Mouse (Mus musculus) midbrain, embryonic 15.5 days (tissue): ENCODE measurements around the gene Negr1. TPM values are rescaled to one million over a fixed set of nuclear protein-coding genes. Genes with fewer than 3 reads are reported as not detected.
"Not testable (repeated sequence)": the region's sequence is repeated elsewhere in the genome, so short reads cannot be mapped to it uniquely, and the experiment has no call there.

ENCODE experiments used
- ATAC-seq: fragments of 200-750 bp; cut with Nextera tagmentation; replicated peaks from 2 replicates; pipeline ENCODE4 v1.8.0; 2017; ENCODE audit warnings: moderate TSS enrichment
- H3K27ac ChIP-seq: fragments of 300-500 bp; sonication (generic); 2 replicates; pipeline ENCODE4 v1.5.1; 2015; ENCODE audit warnings: mild to moderate bottlenecking, inconsistent platforms
- H3K27me3 ChIP-seq: fragments of 300-500 bp; sonication (generic); replicated peaks from 2 replicates; pipeline ENCODE4 v1.6.1; 2015; ENCODE audit warnings: inconsistent platforms
- H3K36me3 ChIP-seq: fragments of 300-500 bp; sonication (generic); replicated peaks from 2 replicates; pipeline ENCODE4 v1.6.1; 2015; ENCODE audit warnings: inconsistent platforms
- H3K4me1 ChIP-seq: fragments of 300-500 bp; sonication (generic); 2 replicates; pipeline ENCODE4 v1.6.1; 2015; ENCODE audit warnings: inconsistent platforms
- H3K4me2 ChIP-seq: fragments of 300-500 bp; sonication (generic); 2 replicates; pipeline ENCODE4 v1.6.1; 2015; ENCODE audit warnings: inconsistent platforms, mild to moderate bottlenecking, moderate library complexity
- H3K4me3 ChIP-seq: fragments of 300-500 bp; sonication (generic); 2 replicates; pipeline ENCODE4 v1.5.1; 2015; ENCODE audit warnings: mild to moderate bottlenecking, inconsistent platforms
- H3K9ac ChIP-seq: fragments of 300-500 bp; sonication (generic); 2 replicates; pipeline ENCODE4 v1.6.1; 2015; ENCODE audit warnings: mild to moderate bottlenecking, inconsistent platforms
- H3K9me3 ChIP-seq: fragments of 300-500 bp; sonication (generic); 2 replicates; pipeline ENCODE4 v1.6.1; 2016; ENCODE audit warnings: inconsistent platforms
- WGBS: fragments of 180-500 bp; shearing (Covaris S2); methylation state at CpG from one replicate; pipeline ENCODE4 v1.1.7; 2015; ENCODE audit warnings: mixed read lengths; 5-methylcytosine and 5-hydroxymethylcytosine counted together
- polyA plus RNA-seq: library from polyadenylated mRNA; unstranded; fragments of >200 nt; fragmentation: Nextera tagmentation; extraction: Ambion mirVana; gene quantifications from 2 replicates; pipeline ENCODE4 v1.2.1, GENCODE M21; 2015

Gene Negr1
- polyA plus RNA-seq, 1 experiment from 2014 or later = 69.4 TPM

DNA sequence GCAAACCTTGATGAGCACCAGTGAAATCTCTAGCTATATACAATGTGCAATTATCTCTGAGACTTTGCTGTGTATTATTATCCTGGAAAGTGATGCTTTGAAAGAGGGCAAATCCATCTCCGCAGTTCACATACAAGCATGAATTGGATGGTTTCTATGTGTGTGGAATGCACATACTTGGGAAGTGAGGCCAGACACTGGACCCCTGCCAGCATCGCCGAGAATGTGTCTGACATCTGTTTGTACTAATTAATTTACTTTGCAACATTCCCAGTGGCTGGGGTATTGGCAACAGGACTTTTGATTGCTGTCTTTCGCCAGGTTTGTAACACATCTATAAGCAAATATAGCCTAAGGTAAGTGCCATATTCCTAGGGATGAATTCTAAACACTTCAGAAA is 420.5 kb downstream of the Negr1 start:
- Histone ChIP-seq H3K4me1 (0 out of 2 replicates have a peak, but pooled peaks cover 3% of the 10 kb centered on the region), H3K9me3 (no peaks in the 10 kb centered on the region), H3K9ac (no peak overlapping the region), H3K36me3 (no peaks in the 10 kb centered on the region), H3K27me3 (no peaks in the 10 kb centered on the region), H3K4me2 (no peak overlapping the region), H3K4me3 (no peak overlapping the region), H3K27ac (no peak overlapping the region)
- ATAC-seq = 0 out of 2 replicates have a peak, but pooled peaks have one; percentile 30
- WGBS = 31% methylated on average over 4 of the region's 4 CpGs

- Histone ChIP-seq H3K9me3 (no peaks in the 10 kb centered on the region), H3K4me2 (no peak overlapping the region), H3K4me1 (no peaks in the 10 kb centered on the region), H3K36me3 (no peaks in the 10 kb centered on the region), H3K4me3 (no peak overlapping the region), H3K27ac (no peak overlapping the region), H3K9ac (no peak overlapping the region), H3K27me3 (no peaks in the 10 kb centered on the region)
- ATAC-seq = no peak
- 95% methylated on average over 3 of the region's 3 CpGs for WGBS
These were observed 425.5 kb downstream of the Negr1 start for GRCm38 (mm10) chr3:156987113-156987512.

- no peaks in the 10 kb centered on the region for H3K4me1 ChIP-seq
- no peak for ATAC-seq
- H3K36me3 ChIP-seq = no peaks in the 10 kb centered on the region
- no peak overlapping the region for H3K9ac ChIP-seq
- H3K4me3 ChIP-seq = no peak overlapping the region
- H3K27ac ChIP-seq = no peak overlapping the region
- H3K27me3 ChIP-seq = no peaks in the 10 kb centered on the region
- no peaks in the 10 kb centered on the region for H3K9me3 ChIP-seq
- 67% methylated on average over 2 of the region's 2 CpGs for WGBS
- no peak overlapping the region for H3K4me2 ChIP-seq
These were observed 430.6 kb downstream of the Negr1 start for GRCm38 (mm10) chr3:156992171-156992570.

DNA sequence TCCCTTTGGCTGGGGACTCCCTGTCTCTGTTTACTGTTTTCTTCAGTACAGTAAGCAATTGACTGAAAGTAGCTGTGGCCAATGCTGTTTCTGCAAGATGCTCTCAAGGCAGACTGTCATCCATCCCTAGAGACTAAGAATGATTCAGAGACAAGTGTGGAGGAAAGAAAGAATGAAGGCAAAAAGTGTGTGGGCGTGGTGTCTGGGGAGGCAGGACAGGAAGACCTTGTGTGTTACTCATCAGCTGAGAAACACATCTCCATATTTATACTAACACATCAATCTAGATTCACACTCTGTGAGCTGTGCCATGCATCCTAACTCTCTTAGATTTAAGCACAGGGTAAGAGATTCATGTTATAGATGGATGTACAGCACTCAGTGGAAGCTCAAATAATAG is 431.2 kb downstream of the Negr1 start:
- H3K9me3 ChIP-seq = no peaks in the 10 kb centered on the region
- H3K27ac ChIP-seq = no peak overlapping the region
- H3K9ac ChIP-seq = no peak overlapping the region
- no peaks in the 10 kb centered on the region for H3K36me3 ChIP-seq
- WGBS = 86% methylated on average over 1 of the region's 1 CpGs
- ATAC-seq = no peak
- H3K4me3 ChIP-seq = no peak overlapping the region
- H3K27me3 ChIP-seq = no peaks in the 10 kb centered on the region
- H3K4me1 ChIP-seq = no peaks in the 10 kb centered on the region
- H3K4me2 ChIP-seq = no peak overlapping the region

- no peak for ATAC-seq
- Histone ChIP-seq H3K36me3 (no peaks in the 10 kb centered on the region), H3K9ac (no peak overlapping the region), H3K4me2 (no peak overlapping the region), H3K4me1 (peaks cover 4% of the 10 kb centered on the region; the same call in 1 of the 2 replicates), H3K27ac (no peak overlapping the region), H3K4me3 (no peak overlapping the region), H3K27me3 (no peaks in the 10 kb centered on the region), H3K9me3 (no peaks in the 10 kb centered on the region)
- 77% methylated on average over 5 of the region's 5 CpGs for WGBS
These were observed 437.7 kb downstream of the Negr1 start for GRCm38 (mm10) chr3:156999177-156999808.

- no peak overlapping the region for H3K27ac ChIP-seq
- H3K36me3 ChIP-seq = no peaks in the 10 kb centered on the region
- H3K4me3 ChIP-seq = no peak overlapping the region
- no peak for ATAC-seq
- no peak overlapping the region for H3K9ac ChIP-seq
- H3K4me2 ChIP-seq = no peak overlapping the region
- H3K9me3 ChIP-seq = no peaks in the 10 kb centered on the region
- H3K27me3 ChIP-seq = no peaks in the 10 kb centered on the region
- H3K4me1 ChIP-seq = no peaks in the 10 kb centered on the region
- WGBS = 70% methylated on average over 2 of the region's 2 CpGs
These were observed 460.0 kb downstream of the Negr1 start for GRCm38 (mm10) chr3:157021632-157022031.

GRCm38 (mm10) chr3:157024580-157024979 is 463.0 kb downstream of the Negr1 start:
- no peak for ATAC-seq
- Histone ChIP-seq H3K4me1 (no peaks in the 10 kb centered on the region), H3K27ac (no peak overlapping the region), H3K4me2 (no peak overlapping the region), H3K9me3 (no peaks in the 10 kb centered on the region), H3K4me3 (no peak overlapping the region), H3K27me3 (no peaks in the 10 kb centered on the region), H3K36me3 (no peaks in the 10 kb centered on the region), H3K9ac (no peak overlapping the region)
- 57% methylated on average over 6 of the region's 6 CpGs for WGBS

DNA sequence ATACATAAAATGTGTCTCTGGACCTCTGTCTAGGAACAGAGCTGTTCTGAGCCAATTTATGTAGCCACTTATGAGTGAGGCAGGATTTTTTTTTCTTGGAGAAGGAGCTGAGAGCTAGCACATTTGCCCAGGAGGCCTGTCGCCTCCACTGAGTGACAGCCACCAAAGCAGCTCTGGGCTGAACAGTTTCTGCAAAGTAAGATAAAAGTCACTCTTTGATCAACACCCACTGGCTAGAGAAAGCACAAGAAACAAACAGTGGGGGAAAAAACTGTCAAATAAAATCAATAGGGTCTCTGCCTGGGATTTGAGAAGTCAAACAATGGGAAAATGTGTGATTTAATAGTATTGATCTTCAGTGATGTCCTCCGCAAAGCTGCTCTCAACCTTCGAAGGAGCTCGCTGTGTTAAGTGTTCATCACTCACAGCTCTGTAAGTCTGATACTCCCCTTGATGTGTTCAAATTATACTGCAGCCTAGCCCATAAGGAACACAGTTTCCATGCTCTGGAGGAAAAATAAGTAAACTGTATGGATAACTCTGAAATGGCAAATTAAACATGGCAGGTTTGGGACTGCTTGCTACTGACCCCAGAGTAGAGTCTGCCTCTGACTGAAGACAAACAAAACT is 470.0 kb downstream of the Negr1 start:
- no peaks in the 10 kb centered on the region for H3K9me3 ChIP-seq
- peak; percentile 67 for ATAC-seq
- H3K9ac ChIP-seq = no peak overlapping the region
- H3K4me2 ChIP-seq = no peak overlapping the region
- H3K4me3 ChIP-seq = no peak overlapping the region
- no peaks in the 10 kb centered on the region for H3K36me3 ChIP-seq
- H3K27ac ChIP-seq = peak overlapping the region; percentile 53; the same call in 1 of the 2 replicates
- peaks cover 7% of the 10 kb centered on the region; the same call in 1 of the 2 replicates for H3K4me1 ChIP-seq
- H3K27me3 ChIP-seq = no peaks in the 10 kb centered on the region
- WGBS = 43% methylated on average over 4 of the region's 4 CpGs

DNA sequence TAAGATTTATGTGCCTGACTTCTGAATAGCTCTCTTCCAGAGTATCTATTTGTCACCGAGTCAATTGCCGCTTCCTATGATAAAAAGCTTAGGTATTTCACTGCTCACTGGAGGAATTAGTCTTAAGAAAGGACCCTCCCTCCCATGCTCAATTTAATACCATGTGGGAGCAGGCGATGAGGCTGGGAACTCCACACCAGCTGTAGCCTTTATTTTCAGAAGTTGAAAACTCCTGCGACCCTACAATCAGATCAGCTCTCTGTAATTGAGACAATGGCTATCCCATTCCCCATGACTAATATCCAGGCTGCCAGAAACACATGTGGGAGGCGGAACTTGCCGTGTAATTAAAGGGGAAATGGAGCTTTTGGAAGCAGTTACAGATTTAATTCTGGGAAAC is 474.4 kb downstream of the Negr1 start:
- no peak for ATAC-seq
- no peak overlapping the region for H3K4me2 ChIP-seq
- 71% methylated on average over 6 of the region's 6 CpGs for WGBS
- H3K9me3 ChIP-seq = no peaks in the 10 kb centered on the region
- no peaks in the 10 kb centered on the region for H3K36me3 ChIP-seq
- peaks cover 14% of the 10 kb centered on the region for H3K4me1 ChIP-seq
- H3K27me3 ChIP-seq = no peaks in the 10 kb centered on the region
- no peak overlapping the region for H3K4me3 ChIP-seq
- H3K9ac ChIP-seq = no peak overlapping the region
- H3K27ac ChIP-seq = no peak overlapping the region

DNA sequence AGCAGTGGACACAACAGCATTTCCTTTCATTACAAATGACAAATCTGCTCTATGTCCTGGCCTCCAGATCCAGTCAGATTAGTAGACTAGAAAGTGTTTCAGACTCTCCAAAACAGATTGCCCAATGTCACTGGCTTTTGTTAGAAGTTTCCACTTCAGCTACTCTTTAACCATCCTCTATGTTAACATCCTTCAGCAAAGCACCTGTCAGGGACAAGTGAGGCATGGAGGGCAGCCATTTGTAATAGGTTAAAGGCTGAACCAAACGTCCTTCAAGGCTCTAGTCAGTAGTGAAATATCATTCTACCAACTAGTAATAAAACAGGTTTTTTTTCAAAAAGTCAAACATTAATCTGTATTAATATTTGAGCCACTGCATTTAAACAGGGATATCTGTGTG is 475.0 kb downstream of the Negr1 start:
- no peaks in the 10 kb centered on the region for H3K36me3 ChIP-seq
- no peaks in the 10 kb centered on the region for H3K9me3 ChIP-seq
- peaks cover 12% of the 10 kb centered on the region for H3K4me1 ChIP-seq
- no peak overlapping the region for H3K27ac ChIP-seq
- H3K4me2 ChIP-seq = no peak overlapping the region
- H3K9ac ChIP-seq = no peak overlapping the region
- ATAC-seq = no peak
- H3K27me3 ChIP-seq = no peaks in the 10 kb centered on the region
- 70% methylated on average over 1 of the region's 1 CpGs for WGBS
- H3K4me3 ChIP-seq = no peak overlapping the region

DNA sequence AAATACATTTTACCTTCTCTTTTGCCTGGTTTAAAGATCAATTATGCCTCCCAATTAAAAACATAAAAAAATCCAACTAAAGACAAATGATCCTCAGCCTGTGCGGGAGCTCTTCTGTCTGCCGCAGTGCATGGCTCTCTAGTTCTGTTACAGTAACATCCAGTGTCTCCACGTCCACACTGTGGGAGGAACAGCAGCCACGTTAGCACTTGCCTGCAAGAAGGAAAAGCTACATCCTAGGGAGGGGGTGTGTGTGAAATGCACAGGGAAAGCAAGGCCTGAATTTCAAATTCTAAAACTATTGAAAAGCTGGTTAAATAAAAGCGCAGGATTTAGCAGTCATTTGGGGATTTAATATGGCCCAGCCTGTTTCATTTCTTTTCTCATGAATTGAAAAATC is 479.0 kb downstream of the Negr1 start:
- Histone ChIP-seq H3K27me3 (no peaks in the 10 kb centered on the region), H3K4me3 (no peak overlapping the region), H3K36me3 (no peaks in the 10 kb centered on the region), H3K9me3 (no peaks in the 10 kb centered on the region), H3K27ac (peak overlapping the region; percentile 55), H3K9ac (no peak overlapping the region), H3K4me2 (no peak overlapping the region), H3K4me1 (peaks cover 7% of the 10 kb centered on the region)
- peak; percentile 75 for ATAC-seq
- whole genome bisulfite sequencing = 36% methylated on average over 5 of the region's 5 CpGs

DNA sequence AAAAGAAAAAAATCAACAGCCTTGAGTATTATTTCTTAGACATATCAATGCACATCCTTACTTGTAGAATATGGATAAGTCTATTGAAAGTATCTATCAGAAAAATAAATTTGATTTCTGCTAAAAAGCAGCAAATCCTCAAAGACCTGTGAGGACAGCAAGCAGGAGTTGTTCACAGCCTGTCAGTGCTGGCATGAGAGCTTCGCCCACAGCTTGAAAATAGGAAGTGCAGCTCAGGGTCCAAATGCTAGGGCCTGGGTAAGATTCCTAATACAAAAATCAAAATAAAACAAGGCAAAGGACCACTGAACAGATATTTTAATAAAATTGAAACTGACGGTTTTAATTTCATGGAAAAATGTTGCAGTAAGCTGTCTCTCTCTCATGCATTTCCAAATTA is 483.0 kb downstream of the Negr1 start:
- Histone ChIP-seq H3K27me3 (no peaks in the 10 kb centered on the region), H3K4me3 (no peak overlapping the region), H3K9ac (no peak overlapping the region), H3K36me3 (no peaks in the 10 kb centered on the region), H3K9me3 (no peaks in the 10 kb centered on the region), H3K4me1 (peaks cover 7% of the 10 kb centered on the region), H3K27ac (no peak overlapping the region), H3K4me2 (no peak overlapping the region)
- 92% methylated on average over 2 of the region's 2 CpGs for WGBS
- no peak for ATAC-seq

DNA sequence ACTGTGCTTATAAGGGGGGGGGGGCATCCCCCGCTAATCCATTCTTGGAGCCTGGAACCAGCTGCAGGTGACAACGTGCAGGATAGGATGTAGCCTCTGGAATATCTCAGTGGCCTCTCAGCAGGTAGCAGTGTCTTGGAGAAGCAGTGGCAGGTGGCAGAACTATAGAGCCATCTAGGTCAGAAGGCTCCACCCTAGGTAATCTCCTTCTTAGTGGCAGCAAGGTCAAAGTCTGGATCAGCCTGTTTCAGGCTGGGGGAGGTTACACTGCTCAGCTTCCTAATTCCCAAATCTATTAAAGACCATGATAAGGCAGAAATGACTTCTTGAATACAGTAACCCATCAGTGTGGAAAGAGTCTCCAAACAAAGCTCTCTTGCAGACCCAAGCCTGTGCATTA is 502.8 kb downstream of the Negr1 start:
- H3K27ac ChIP-seq, H3K36me3 ChIP-seq, H3K9ac ChIP-seq, ATAC-seq, H3K4me2 ChIP-seq, H3K4me1 ChIP-seq, H3K9me3 ChIP-seq, H3K27me3 ChIP-seq, H3K4me3 ChIP-seq: not testable (repeated sequence)
- WGBS = 83% methylated on average over 2 of the region's 2 CpGs
